Mouse (Mus musculus): ENCODE measurements around the gene Suclg1.

Gene Suclg1

GRCm38 (mm10) chr6:73322306-73322705 is 74.1 kb downstream of the Suclg1 start:
- no peak for DNase-seq (ENCODE audit: low read depth, low spot score)
